Mouse (Mus musculus): ENCODE measurements around the gene Gm13695.
"Not testable (repeated sequence)": the region's sequence is repeated elsewhere in the genome, so short reads cannot be mapped to it uniquely, and the experiment has no call there.

Gm13695 gene

GRCm38 (mm10) chr2:83967013-83967412 is at the start of gene Gm13695:
TSS of gene Gm13695 (plus strand) at chr2:83967313.
- DNase-seq (ENCODE audit: low spot score) = not testable (repeated sequence)

- DNase-seq (ENCODE audit: low spot score) = no peak
These were observed 37.5 kb upstream of the Gm13695 start for GRCm38 (mm10) chr2:83929478-83930088.

GRCm38 (mm10) chr2:83940931-83941361 is 26.2 kb upstream of the Gm13695 start, which contains the start of gene Zswim2:
TSS of gene Zswim2 (minus strand) at chr2:83941228.
- DNase-seq (ENCODE audit: low spot score) = no peak

- DNase-seq (ENCODE audit: low spot score) = no peak
These were observed 25.7 kb upstream of the Gm13695 start for GRCm38 (mm10) chr2:83941378-83941777.

- no peak for DNase-seq (ENCODE audit: low spot score)
These were observed 25.3 kb upstream of the Gm13695 start for GRCm38 (mm10) chr2:83941792-83942191.

- not testable (repeated sequence) for DNase-seq (ENCODE audit: low spot score)
These were observed 11.7 kb upstream of the Gm13695 start, which contains the start of gene Gm13698 for GRCm38 (mm10) chr2:83955393-83955792. TSS of gene Gm13698 (plus strand) at chr2:83955693.

- DNase-seq (ENCODE audit: low spot score) = not testable (repeated sequence)
These were observed 5.9 kb upstream of the Gm13695 start, which contains the start of gene Gm13693 for GRCm38 (mm10) chr2:83961203-83961602. TSS of gene Gm13693 (plus strand) at chr2:83961503.

GRCm38 (mm10) chr2:83972823-83973222 is 5.7 kb downstream of the Gm13695 start, which contains the start of gene Gm13696:
TSS of gene Gm13696 (plus strand) at chr2:83973123.
- DNase-seq (ENCODE audit: low spot score) = not testable (repeated sequence)

GRCm38 (mm10) chr2:83978633-83979032 is 11.5 kb downstream of the Gm13695 start, which contains the start of gene Gm13694:
TSS of gene Gm13694 (plus strand) at chr2:83978933.
- DNase-seq (ENCODE audit: low spot score) = not testable (repeated sequence)

GRCm38 (mm10) chr2:83984443-83984842 is 17.3 kb downstream of the Gm13695 start, which contains the start of gene Gm13697:
TSS of gene Gm13697 (plus strand) at chr2:83984743.
- DNase-seq (ENCODE audit: low spot score) = not testable (repeated sequence)

GRCm38 (mm10) chr2:83990253-83990652 is 23.1 kb downstream of the Gm13695 start, which contains the start of gene Gm13691:
TSS of gene Gm13691 (plus strand) at chr2:83990553.
- not testable (repeated sequence) for DNase-seq (ENCODE audit: low spot score)

- DNase-seq (ENCODE audit: low spot score) = not testable (repeated sequence)
These were observed 26.6 kb downstream of the Gm13695 start for GRCm38 (mm10) chr2:83993639-83994255.

GRCm38 (mm10) chr2:83994526-83994925 is 27.4 kb downstream of the Gm13695 start:
- not testable (repeated sequence) for DNase-seq (ENCODE audit: low spot score)

GRCm38 (mm10) chr2:84008913-84009312 is 41.8 kb downstream of the Gm13695 start:
- DNase-seq (ENCODE audit: low spot score) = no peak

GRCm38 (mm10) chr2:84009818-84010217 is 42.7 kb downstream of the Gm13695 start:
- no peak for DNase-seq (ENCODE audit: low spot score)

GRCm38 (mm10) chr2:84014572-84014971 is 47.5 kb downstream of the Gm13695 start:
- DNase-seq (ENCODE audit: low spot score) = no peak

- not testable (repeated sequence) for DNase-seq (ENCODE audit: low spot score)
These were observed 49.2 kb downstream of the Gm13695 start for GRCm38 (mm10) chr2:84016291-84016690.

- DNase-seq (ENCODE audit: low spot score) = no peak
These were observed 51.2 kb downstream of the Gm13695 start for GRCm38 (mm10) chr2:84018330-84018729.

Data from ovary, postnatal 10 days (tissue).